Mouse (Mus musculus) mouse embryonic stem cell (cell line): ENCODE data around the gene Avpi1.
"Not testable (repeated sequence)": the region's sequence is repeated elsewhere in the genome, so short reads cannot be mapped to it uniquely, and the experiment has no call there.

Source experiments
- in situ Hi-C, 2 experiments: fragments of 300-500 bp; cut with MboI; formaldehyde crosslinking; loops; 1 replicate in 1 of 2; 3 replicates in 1 of 2; pipeline ENCODE4 v1.14.3; 2019 to 2020; ENCODE audit warnings: low sequenced_read_pairs in 2 of 2, low pct_unique_long_range_greater_than_20kb in 1 of 2, mixed read lengths in 1 of 2; ENCODE audit not compliant: unreplicated experiment in 1 of 2

Avpi1 gene

GRCm38 (mm10) chr19:42127024-42127423 lies 1.8 kb downstream of the Avpi1 start:
- in situ Hi-C loops, result loop anchor here in 1 of 2 experiments (25.0 kb wide), 1 partner anchor 665 kb away; no protein-coding TSS in a partner anchor

GRCm38 (mm10) chr19:42126219-42126605 lies 2.6 kb downstream of the Avpi1 start:
- in situ Hi-C loops, result loop anchor here in 1 of 2 experiments (25.0 kb wide), 1 partner anchor 664 kb away; no protein-coding TSS in a partner anchor

GRCm38 (mm10) chr19:42125501-42126218 lies 3.2 kb downstream of the Avpi1 start:
- in situ Hi-C loops, result loop anchor here in 1 of 2 experiments (25.0 kb wide), 1 partner anchor 663 kb away; no protein-coding TSS in a partner anchor

- in situ Hi-C loops, result loop anchor here in 1 of 2 experiments (25.0 kb wide), 1 partner anchor 662 kb away; no protein-coding TSS in a partner anchor
Measured at GRCm38 (mm10) chr19:42124684-42125083, 4.2 kb downstream of the Avpi1 start.

GRCm38 (mm10) chr19:42120451-42120850 lies 8.4 kb downstream of the Avpi1 start:
- in situ Hi-C loops, result no loop called here

GRCm38 (mm10) chr19:42118596-42118995 lies 10.3 kb downstream of the Avpi1 start:
- in situ Hi-C loops, result no loop called here

- in situ Hi-C loops, result no loop called here
Measured at GRCm38 (mm10) chr19:42118142-42118541, 10.7 kb downstream of the Avpi1 start.

- in situ Hi-C loops, result no loop called here
Measured at GRCm38 (mm10) chr19:42115783-42116335, 13.0 kb downstream of the Avpi1 start.

- in situ Hi-C loops, result no loop called here
Measured at GRCm38 (mm10) chr19:42104681-42105080, 24.2 kb downstream of the Avpi1 start.

GRCm38 (mm10) chr19:42099406-42099805 lies 29.5 kb downstream of the Avpi1 start:
- in situ Hi-C loops, result no loop called here

- in situ Hi-C loops, result no loop called here
Measured at GRCm38 (mm10) chr19:42090637-42091141, 38.2 kb downstream of the Avpi1 start.

GRCm38 (mm10) chr19:42089748-42090595 lies 38.9 kb downstream of the Avpi1 start, which contains the start of gene Pi4k2a:
Gene Pi4k2a, plus strand, starts transcription at chr19:42090470.
- in situ Hi-C loops, result no loop called here

- in situ Hi-C loops, result no loop called here
Measured at GRCm38 (mm10) chr19:42089103-42089747, 39.6 kb downstream of the Avpi1 start.

GRCm38 (mm10) chr19:42086166-42086565 lies 42.7 kb downstream of the Avpi1 start, which contains the start of gene Morn4:
Gene Morn4, minus strand, starts transcription at chr19:42086357.
- in situ Hi-C loops, result no loop called here

- in situ Hi-C loops, result no loop called here
Measured at GRCm38 (mm10) chr19:42085690-42086089, 43.2 kb downstream of the Avpi1 start.

- in situ Hi-C loops, result not testable (repeated sequence)
Measured at GRCm38 (mm10) chr19:42081613-42082012, 47.2 kb downstream of the Avpi1 start.

- in situ Hi-C loops, result no loop called here
Measured at GRCm38 (mm10) chr19:42080469-42080868, 48.4 kb downstream of the Avpi1 start.

- in situ Hi-C loops, result no loop called here
Measured at GRCm38 (mm10) chr19:42079950-42080349, 48.9 kb downstream of the Avpi1 start.
